Mouse (Mus musculus) granulocyte monocyte progenitor cell, adult 5-6 weeks (primary cell): ENCODE measurements at regions not wholly inside any gene's neighbourhood (a gene's known extent, or its start where the extent isn't known, plus 50 kb on each side); places are given as distances from the start of the nearest gene placed in this dataset.

Source experiments
- ATAC-seq: replicated peaks from 2 replicates; pipeline ENCODE4 v1.8.0; 2016; ENCODE audit warnings: mild to moderate bottlenecking, moderate TSS enrichment, inconsistent platforms; ENCODE audit not compliant: poor library complexity, severe bottlenecking

- ATAC-seq: no peak
Observed at GRCm38 (mm10) chr12:107285622-107286021, 202.8 kb upstream of the 3110018I06Rik start.

- no peak for ATAC-seq
Observed at GRCm38 (mm10) chr12:107291377-107291776, 197.1 kb upstream of the 3110018I06Rik start.

- ATAC-seq: no peak
Observed at GRCm38 (mm10) chr12:107307094-107307740, 181.2 kb upstream of the 3110018I06Rik start.

DNA sequence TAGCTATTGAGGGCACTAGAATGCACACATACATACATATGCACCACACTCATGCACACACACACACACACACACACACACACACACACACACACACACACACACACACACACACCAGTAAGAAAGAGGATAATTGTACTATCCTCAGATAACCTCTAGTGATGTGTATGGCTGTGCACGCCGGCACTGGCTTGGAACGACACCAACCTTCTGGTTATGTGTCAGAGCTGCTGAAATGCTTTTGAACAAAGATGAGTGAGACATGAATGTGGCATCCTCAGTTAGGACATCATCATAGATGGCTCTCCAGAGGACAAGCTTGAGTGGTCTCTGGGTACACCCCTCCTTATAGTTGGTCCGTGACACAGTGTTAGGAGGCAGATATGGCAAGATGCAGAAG is 173.0 kb upstream of the 3110018I06Rik start:
- no peak for ATAC-seq

DNA sequence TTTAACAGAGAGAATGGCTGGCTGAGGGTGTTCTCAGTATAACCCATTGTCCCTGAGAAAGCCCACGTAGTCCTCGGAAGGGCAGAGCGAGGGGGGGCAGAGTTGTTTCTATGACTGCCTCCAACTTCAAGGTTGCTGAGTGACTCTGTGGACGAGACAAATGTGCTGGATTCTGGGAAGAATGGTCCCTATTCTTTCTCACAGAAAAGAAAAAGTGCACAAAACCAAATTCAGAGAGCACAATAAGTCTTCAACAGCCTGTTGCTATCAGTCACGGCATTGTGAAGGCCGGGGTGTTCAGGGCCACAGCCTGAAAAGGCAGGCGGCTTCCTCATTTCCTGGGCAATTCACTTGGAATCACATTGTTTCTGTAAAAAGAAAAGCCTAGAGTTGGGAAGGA is 165.6 kb upstream of the 3110018I06Rik start:
- ATAC-seq: no peak

DNA sequence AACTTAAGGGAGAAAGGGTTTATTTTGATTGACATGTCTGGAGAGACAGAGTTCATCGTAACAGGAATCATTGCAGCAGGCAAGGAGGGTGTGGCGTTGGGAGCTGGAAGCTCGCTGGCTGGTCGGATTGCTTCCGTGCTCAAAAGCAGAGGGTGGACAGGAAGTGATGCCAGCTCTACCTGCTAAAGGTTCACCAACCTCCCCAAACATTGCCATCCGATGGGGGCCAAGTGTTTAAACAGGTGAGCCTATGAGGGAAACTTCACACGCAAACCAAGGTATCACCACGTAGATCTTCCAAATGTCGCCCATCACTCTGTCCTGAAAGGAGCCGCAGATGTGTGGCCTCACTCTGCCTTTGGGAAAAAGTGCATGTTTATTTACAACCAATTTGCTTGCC is 162.3 kb upstream of the 3110018I06Rik start:
- ATAC-seq: no peak

DNA sequence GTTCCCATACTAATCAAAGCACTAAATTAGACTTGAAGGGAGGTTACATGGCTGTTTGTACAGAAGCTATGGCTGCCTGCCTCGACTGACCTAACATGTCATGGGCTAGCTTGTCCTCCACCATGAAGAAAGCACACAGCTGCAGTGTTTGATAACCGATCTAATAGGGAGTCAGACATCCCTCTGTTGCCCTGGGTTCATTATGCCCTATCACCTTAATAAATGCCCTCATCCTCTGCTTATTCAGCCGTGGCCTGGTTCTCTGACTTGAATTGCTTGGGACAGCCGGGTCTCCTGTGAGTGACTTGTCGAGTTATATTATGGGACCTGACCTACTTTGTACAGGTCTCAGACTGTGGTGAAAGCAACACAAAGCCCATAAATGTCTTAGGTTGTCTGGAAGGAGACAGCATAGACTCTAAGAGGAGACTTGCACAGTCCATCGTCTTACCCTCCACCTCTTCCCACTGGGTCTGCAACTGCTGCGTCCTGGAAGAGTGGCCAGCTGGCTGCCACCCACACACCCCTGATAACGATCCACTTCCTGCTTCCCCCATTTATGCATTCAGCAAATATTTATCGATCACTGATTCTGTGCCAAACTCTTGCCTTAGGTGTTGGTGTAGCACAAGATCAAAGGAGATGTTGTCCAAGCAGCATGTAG is 161.2 kb upstream of the 3110018I06Rik start:
- no peak for ATAC-seq

- ATAC-seq: no peak
Observed at GRCm38 (mm10) chr12:107328986-107329385, 159.4 kb upstream of the 3110018I06Rik start.

- ATAC-seq: no peak
Observed at GRCm38 (mm10) chr12:107334366-107334765, 154.1 kb upstream of the 3110018I06Rik start.

GRCm38 (mm10) chr12:107335106-107335505 is 153.3 kb upstream of the 3110018I06Rik start:
- ATAC-seq: no peak

GRCm38 (mm10) chr12:107338758-107339157 is 149.7 kb upstream of the 3110018I06Rik start:
- no peak for ATAC-seq

- ATAC-seq: no peak
Observed at GRCm38 (mm10) chr12:107356211-107356610, 132.2 kb upstream of the 3110018I06Rik start.

DNA sequence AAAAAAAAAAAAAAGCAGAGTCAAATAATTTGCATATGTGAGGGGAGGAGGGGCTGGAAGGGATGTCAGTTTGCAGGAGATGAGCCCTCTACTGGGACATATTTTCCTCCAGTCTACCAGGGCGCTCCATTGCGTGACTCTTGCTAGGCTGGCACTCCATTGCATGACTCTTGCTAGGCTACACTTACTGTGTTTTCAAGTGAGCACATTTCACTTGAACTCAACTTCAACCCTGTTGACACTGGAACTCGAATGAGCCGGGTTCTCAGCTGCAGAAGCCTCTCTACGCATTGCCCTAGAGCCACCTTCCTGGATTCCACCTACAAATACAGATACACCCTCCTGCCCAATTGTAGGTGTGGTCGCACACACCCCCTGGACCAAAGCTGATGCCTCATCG is 131.5 kb upstream of the 3110018I06Rik start:
- ATAC-seq: no peak

GRCm38 (mm10) chr12:107360511-107360910 is 127.9 kb upstream of the 3110018I06Rik start:
- no peak for ATAC-seq

DNA sequence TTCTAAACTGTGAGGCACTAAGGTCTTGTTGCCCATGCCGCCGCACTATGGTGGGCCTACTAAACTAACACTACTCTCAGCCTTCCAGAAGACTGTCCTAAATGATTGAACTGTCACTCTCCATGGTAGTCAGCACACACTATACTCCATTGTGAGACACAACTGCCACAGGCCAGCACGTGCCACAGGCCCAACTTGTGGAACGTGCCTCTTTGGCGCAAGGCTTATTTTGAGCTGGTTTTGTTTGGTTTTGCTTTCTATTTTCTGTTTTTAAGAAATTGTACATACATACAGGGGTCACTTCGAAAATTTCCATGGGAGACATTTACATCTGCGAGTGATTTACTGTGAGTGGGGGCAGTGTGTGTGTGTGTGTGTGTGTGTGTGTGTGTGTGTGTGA is 126.8 kb upstream of the 3110018I06Rik start:
- ATAC-seq: no peak

DNA sequence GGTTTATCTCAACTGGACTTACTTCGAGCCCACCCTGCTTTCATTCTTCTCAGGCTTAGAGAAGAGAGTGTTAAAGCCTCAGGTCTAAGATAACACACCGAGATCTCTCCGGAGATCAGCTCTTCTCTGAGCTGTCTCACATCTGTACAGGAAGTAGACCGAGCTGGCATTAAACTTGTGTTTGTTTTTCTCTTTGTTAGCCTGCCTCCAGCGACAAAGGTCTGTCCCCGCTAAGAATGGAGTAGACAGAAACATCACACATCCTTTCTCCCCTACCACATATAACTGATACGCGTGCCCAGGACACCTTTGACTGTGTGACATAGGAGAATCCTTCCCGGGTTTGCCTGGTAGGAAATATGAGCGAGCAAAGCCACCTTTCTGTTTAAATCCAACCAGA is 126.3 kb upstream of the 3110018I06Rik start:
- no peak for ATAC-seq

- ATAC-seq: no peak
Observed at GRCm38 (mm10) chr12:107372254-107372653, 116.2 kb upstream of the 3110018I06Rik start.

- ATAC-seq: no peak
Observed at GRCm38 (mm10) chr12:107392050-107392795, 96.2 kb upstream of the 3110018I06Rik start.

DNA sequence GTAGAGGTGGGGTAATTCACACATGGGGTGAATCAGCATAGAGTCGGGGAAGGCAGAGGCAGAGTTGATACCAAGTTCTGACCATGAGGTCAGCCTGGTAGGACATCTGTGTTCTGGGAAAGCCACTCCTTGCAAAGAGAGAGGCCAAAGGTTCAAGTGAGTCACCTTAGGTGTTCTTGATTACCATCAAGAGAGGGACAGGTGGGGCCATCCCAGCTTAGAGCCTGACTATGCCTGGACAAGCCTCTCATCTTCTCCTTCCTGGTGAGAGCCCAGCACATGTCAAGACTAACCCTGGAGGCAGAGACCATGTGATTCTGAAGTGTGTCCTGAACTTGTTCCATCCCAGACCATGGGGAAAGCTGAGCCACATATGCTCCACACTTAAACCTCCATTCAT is 94.0 kb upstream of the 3110018I06Rik start:
- no peak for ATAC-seq

- no peak for ATAC-seq
Observed at GRCm38 (mm10) chr12:107404821-107405220, 83.6 kb upstream of the 3110018I06Rik start.

DNA sequence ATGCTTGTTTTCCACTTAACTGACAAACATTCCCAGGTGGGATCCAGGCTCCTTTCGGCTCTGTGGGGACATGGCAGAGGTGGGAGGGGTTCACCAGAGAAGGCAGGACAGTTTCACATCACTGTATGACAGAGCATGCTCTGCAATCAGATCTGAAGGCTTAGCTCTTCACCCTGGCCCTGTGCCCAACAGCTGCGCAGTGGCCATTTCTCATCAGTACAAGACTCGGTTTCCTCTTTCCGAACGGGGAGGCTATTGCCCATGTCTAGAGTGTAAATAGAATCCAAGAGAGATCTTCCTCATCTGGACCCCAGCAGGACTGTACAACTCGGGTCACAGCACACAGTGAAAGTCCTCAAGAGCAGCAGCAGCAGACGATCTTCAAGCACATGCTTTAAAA is 64.5 kb upstream of the 3110018I06Rik start:
- no peak for ATAC-seq
